31 mouse cellular contexts compared by ENCODE assay signal in genomic region chr1:79848663-79849062, GRCm38 (mm10). TPM values are rescaled to one million over a fixed set of nuclear protein-coding genes. Genes with fewer than 3 reads are reported as not detected.
DNase-seq lines count a peak whose midpoint lies in the region; ATAC-seq and TF ChIP-seq lines count a peak whose summit lies in the region.
"Had no signal": no experiment of that assay in that cellular context is flagged by ENCODE, and none has a peak within 500 bp of the region (broad histone marks: within the 10 kb centered on the region; RNA-seq: fewer than 3 reads in every experiment).

No protein-coding gene starts in this region.

- H3K4me1 ChIP-seq in forebrain, embryonic 13.5 days: no peaks in the 10 kb centered on the region
- H3K4me1 ChIP-seq in lung, adult 2 months (ENCODE audit: control insufficient read depth, insufficient read depth, low read length): peaks cover 3% of the 10 kb centered on the region; the same call in 1 of the 2 replicates
- H3K4me1 ChIP-seq in midbrain, embryonic 15.5 days: no peaks in the 10 kb centered on the region
- H3K4me1 ChIP-seq: embryonic facial prominence, embryonic 15.5 days; forebrain, embryonic 12.5 days; hindbrain, embryonic 12.5 days; intestine, embryonic 15.5 days; limb, embryonic 12.5 days; liver, embryonic 13.5 days; midbrain, embryonic 12.5 days had no signal

- TF ChIP-seq POLR2A in lung, adult 2 months (IDR thresholded peaks at IDR 0.05; ENCODE audit: borderline replicate concordance, extremely low read depth, low read depth, low read length): no peak

- WGBS in forebrain, embryonic 13.5 days: 89% methylated on average over 3 of the region's 3 CpGs
- 61% methylated on average over 3 of the region's 3 CpGs for WGBS in lung, adult 2 months
- 85% methylated on average over 3 of the region's 3 CpGs for WGBS in midbrain, embryonic 15.5 days

- peak; percentile 48 for DNase-seq in layer of hippocampus, adult 9-11 months
- DNase-seq in layer of hippocampus, postnatal 36 days: no peak
- DNase-seq in B cell, adult 2 months: peak; percentile 19 to 22
- peak; percentile 4 to 7 for DNase-seq in monocyte, adult 2 months (ENCODE audit: low read depth in 1 of 2, low spot score in 2 of 2)
- DNase-seq in lung, adult 2 months: no peak
- DNase-seq: adrenal gland, adult 2 months; adrenal gland, postnatal 36 days; cerebellum, adult 2 months; cerebellum, postnatal 14 days; kidney, adult 2 months; liver, embryonic 13.5 days; lung, embryonic 14.5 days; lung, postnatal 14 days; thymus, adult 2 months; thymus, postnatal 36 days had no signal

- H3K36me3 ChIP-seq in forebrain, embryonic 13.5 days (ENCODE audit: poor library complexity, severe bottlenecking): no peaks in the 10 kb centered on the region
- H3K36me3 ChIP-seq in midbrain, embryonic 15.5 days (replicated peaks): no peaks in the 10 kb centered on the region
- H3K36me3 ChIP-seq: embryonic facial prominence, embryonic 15.5 days; forebrain, embryonic 12.5 days; heart, embryonic 15.5 days; hindbrain, embryonic 12.5 days; intestine, embryonic 15.5 days; liver, embryonic 13.5 days; midbrain, embryonic 12.5 days had no signal

- H3K9ac ChIP-seq in forebrain, embryonic 13.5 days: no peak overlapping the region
- no peak overlapping the region for H3K9ac ChIP-seq in midbrain, embryonic 15.5 days
- H3K9ac ChIP-seq: embryonic facial prominence, embryonic 15.5 days; forebrain, embryonic 12.5 days; heart, embryonic 15.5 days; hindbrain, embryonic 12.5 days; intestine, embryonic 15.5 days; limb, embryonic 12.5 days; liver, embryonic 13.5 days; lung, embryonic 14.5 days; midbrain, embryonic 12.5 days had no signal

- peak; percentile 89 for ATAC-seq in granulocyte monocyte progenitor cell, adult 5-6 weeks (replicated peaks; ENCODE audit: poor library complexity, severe bottlenecking)
- no peak for ATAC-seq in forebrain, embryonic 13.5 days
- no peak for ATAC-seq in midbrain, embryonic 15.5 days (replicated peaks)
- ATAC-seq: activated CD4-positive, CD25-positive, alpha-beta regulatory T cell, adult 4 months; hindbrain, postnatal 0 days; intestine, embryonic 15.5 days had no signal

- no peak overlapping the region for H3K4me2 ChIP-seq in forebrain, embryonic 13.5 days
- no peak overlapping the region for H3K4me2 ChIP-seq in midbrain, embryonic 15.5 days
- H3K4me2 ChIP-seq: embryonic facial prominence, embryonic 15.5 days; forebrain, embryonic 12.5 days; heart, embryonic 15.5 days; hindbrain, embryonic 12.5 days; intestine, embryonic 15.5 days; limb, embryonic 12.5 days; liver, embryonic 13.5 days; lung, embryonic 14.5 days; midbrain, embryonic 12.5 days had no signal

- no peak overlapping the region for H3K4me3 ChIP-seq in forebrain, embryonic 13.5 days
- no peak overlapping the region for H3K4me3 ChIP-seq in lung, adult 2 months (replicated peaks; ENCODE audit: extremely low read depth, low read depth, low read length)
- no peak overlapping the region for H3K4me3 ChIP-seq in midbrain, embryonic 15.5 days
- H3K4me3 ChIP-seq: embryonic facial prominence, embryonic 10.5 days; embryonic facial prominence, embryonic 15.5 days; forebrain, embryonic 12.5 days; heart, embryonic 15.5 days; hindbrain, embryonic 12.5 days; intestine, embryonic 15.5 days; limb, embryonic 12.5 days; liver, embryonic 13.5 days; megakaryocyte, embryonic 14.5 days; midbrain, embryonic 12.5 days had no signal

- no peaks in the 10 kb centered on the region for H3K9me3 ChIP-seq in forebrain, embryonic 13.5 days (replicated peaks)
- no peaks in the 10 kb centered on the region for H3K9me3 ChIP-seq in midbrain, embryonic 15.5 days
- H3K9me3 ChIP-seq: embryonic facial prominence, embryonic 10.5 days; embryonic facial prominence, embryonic 15.5 days; forebrain, embryonic 12.5 days; heart, embryonic 15.5 days; hindbrain, embryonic 12.5 days; intestine, embryonic 15.5 days; limb, embryonic 12.5 days; liver, embryonic 13.5 days; midbrain, embryonic 12.5 days had no signal

- no peak for TF ChIP-seq CTCF in lung, adult 2 months (IDR thresholded peaks at IDR 0.05; ENCODE audit: insufficient read depth, low read length)

- no peaks in the 10 kb centered on the region for H3K27me3 ChIP-seq in forebrain, embryonic 13.5 days
- H3K27me3 ChIP-seq in midbrain, embryonic 15.5 days (replicated peaks): no peaks in the 10 kb centered on the region
- H3K27me3 ChIP-seq: embryonic facial prominence, embryonic 15.5 days; forebrain, embryonic 12.5 days; heart, embryonic 15.5 days; hindbrain, embryonic 12.5 days; intestine, embryonic 15.5 days; liver, embryonic 13.5 days; megakaryocyte, embryonic 14.5 days; midbrain, embryonic 12.5 days had no signal

- H3K27ac ChIP-seq in forebrain, embryonic 13.5 days: no peak overlapping the region
- H3K27ac ChIP-seq in midbrain, embryonic 15.5 days: no peak overlapping the region
- H3K27ac ChIP-seq: embryonic facial prominence, embryonic 10.5 days; embryonic facial prominence, embryonic 15.5 days; forebrain, embryonic 12.5 days; heart, embryonic 15.5 days; hindbrain, embryonic 12.5 days; hindbrain, postnatal 0 days; intestine, embryonic 15.5 days; kidney, postnatal 0 days; limb, embryonic 12.5 days; liver, embryonic 13.5 days; midbrain, embryonic 12.5 days; stomach, postnatal 0 days had no signal

RNA-seq across cellular contexts. Expression of gene Serpine2, which starts 12.3 kb away (rescaled TPM):
- total RNA-seq in layer of hippocampus, postnatal 36 days (2021): 100 to 1,000 TPM; 129 to 137 TPM
- total RNA-seq in granulocyte monocyte progenitor cell, adult 5-6 weeks (2014; fragmentation: Nextera tagmentation): 16.0 and 32.9 TPM in 2 replicates
- 40.2 and 41.1 TPM in 2 replicates for total RNA-seq in granulocyte monocyte progenitor cell, adult 5-6 weeks (2017)
- polyA plus RNA-seq in forebrain, embryonic 13.5 days (2015; fragmentation: Nextera tagmentation; extraction: Ambion mirVana): 27.3 and 35.5 TPM in 2 replicates
- 70.9 and 107 TPM in 2 replicates for polyA plus RNA-seq in lung, adult 2 months (2012; rRNA removed)
- polyA plus RNA-seq in midbrain, embryonic 15.5 days (2015; fragmentation: Nextera tagmentation; extraction: Ambion mirVana): 194 and 201 TPM in 2 replicates

Comparison
In these comparisons a context has a peak if more than half of its experiments do, and no peak if none do; other contexts are left out.
1. DNase-seq: peak in layer of hippocampus, adult 9-11 months (single experiment), B cell, adult 2 months (2 of 2) and monocyte, adult 2 months (2 of 2); none in layer of hippocampus, postnatal 36 days (0 of 2) and lung, adult 2 months (single experiment).